Mouse (Mus musculus) brain, embryonic 14.5 days (tissue): Measurements from ENCODE around the gene Btbd35f29.
"Not testable (repeated sequence)": the region's sequence is repeated elsewhere in the genome, so short reads cannot be mapped to it uniquely, and the experiment has no call there.

Source experiments
- CTCF ChIP-seq: fragments of 200-500 bp; IDR thresholded peaks from 2 replicates; pipeline ENCODE4 v1.5.1; 2012; ENCODE audit warnings: inconsistent platforms, mild to moderate bottlenecking, moderate library complexity, borderline replicate concordance; ENCODE audit not compliant: insufficient read depth, insufficient read length; ENCODE audit errors: extremely low read depth
- POLR2A ChIP-seq: fragments of 200-500 bp; IDR thresholded peaks from 2 replicates; pipeline ENCODE4 v1.6.1; 2012; ENCODE audit warnings: mild to moderate bottlenecking, inconsistent platforms, borderline replicate concordance; ENCODE audit not compliant: poor library complexity, insufficient read depth, insufficient read length, severe bottlenecking; ENCODE audit errors: extremely low read depth

GRCm38 (mm10) chrX:31162638-31163037, 45.2 kb downstream of the Btbd35f29 start:
- not testable (repeated sequence) for TF ChIP-seq CTCF, POLR2A
